Mouse (Mus musculus) CD4-positive, CD25-positive, alpha-beta regulatory T cell, adult 9 weeks (primary cell): ENCODE results near the gene Dlgap5. TPM values are rescaled to one million over a fixed set of nuclear protein-coding genes. Genes with fewer than 3 reads are reported as not detected.

ENCODE experiments used
- polyA plus RNA-seq: library from polyadenylated mRNA; unstranded; fragments of 100-300 nt; shearing (Covaris generic); gene quantifications from one replicate; pipeline ENCODE4 v1.2.1, GENCODE M21; 2017

Gene Dlgap5
- polyA plus RNA-seq = 13.5 TPM

DNA sequence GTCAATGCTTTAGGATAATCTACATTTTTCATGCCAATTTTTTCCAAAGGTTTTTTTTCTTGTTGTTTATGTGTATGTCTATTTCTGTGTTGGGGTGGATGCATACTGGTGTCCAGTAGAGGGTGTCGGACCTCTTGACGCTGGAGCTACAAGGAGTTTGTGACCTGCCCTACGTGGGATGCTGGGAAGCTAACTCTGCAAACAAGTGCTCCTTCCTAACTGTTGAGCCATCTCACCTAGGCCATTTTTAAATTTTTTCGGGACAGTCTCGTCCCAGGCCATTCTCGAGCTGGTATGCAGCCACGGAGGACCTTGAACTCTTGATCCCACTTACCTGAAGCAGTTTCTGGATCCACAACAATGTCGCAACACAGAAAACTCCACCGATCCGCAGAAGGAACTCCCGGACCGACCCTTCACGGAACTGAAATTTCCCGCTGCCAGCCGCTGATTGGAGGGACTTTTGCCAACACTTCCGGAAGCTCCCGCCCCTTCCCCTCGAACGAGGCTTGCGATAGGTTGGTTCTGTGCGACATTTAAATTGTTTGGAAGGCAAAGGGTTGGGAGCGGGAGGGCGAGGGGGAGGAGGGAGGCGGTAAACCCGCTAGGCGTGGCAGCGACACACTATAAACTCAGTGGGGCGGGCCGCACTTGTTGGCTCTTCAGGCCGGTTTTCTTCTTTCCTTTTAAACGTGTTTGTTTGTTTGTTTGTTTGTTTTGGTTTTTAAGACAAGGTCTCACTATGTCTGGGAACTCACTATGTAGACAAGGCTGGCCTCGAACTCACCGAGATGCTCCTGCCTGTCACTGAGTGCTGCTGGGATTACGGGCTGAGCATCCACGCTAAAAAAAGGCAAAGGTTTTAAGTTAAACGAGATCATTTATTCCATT lies at the start of gene Dlgap5:
Gene Dlgap5, minus strand, starts transcription at position 633 of the 891 bp plus-strand sequence.

GRCm38 (mm10) chr14:47450121-47450520 lies 31.9 kb upstream of the Dlgap5 start, which contains the start of gene Fbxo34:
Gene Fbxo34, plus strand, starts transcription at chr14:47450421.

GRCm38 (mm10) chr14:47367461-47367860 lies 50.7 kb downstream of the Dlgap5 start, which contains the start of gene Lgals3:
Gene Lgals3, plus strand, starts transcription at chr14:47367751.

Other genes with a start within 250 kb of the Dlgap5 start
- 3.5 TPM for gene Gch1, start 229.0 kb downstream of the Dlgap5 start, polyA plus RNA-seq
- gene Wdhd1, start 141.6 kb downstream of the Dlgap5 start, polyA plus RNA-seq = 15.7 TPM
- 3.3 TPM for gene Socs4, start 141.5 kb downstream of the Dlgap5 start, polyA plus RNA-seq
- 67.0 TPM for gene Mapk1ip1l, start 120.1 kb downstream of the Dlgap5 start, polyA plus RNA-seq
- gene Lgals3, start 50.7 kb downstream of the Dlgap5 start, polyA plus RNA-seq = 14.6 TPM
- 15.8 TPM for gene Fbxo34, start 32.0 kb upstream of the Dlgap5 start, polyA plus RNA-seq
- 19.4 TPM for gene Atg14, start 152.2 kb upstream of the Dlgap5 start, polyA plus RNA-seq
- 82.4 TPM for gene Ktn1, start 230.0 kb upstream of the Dlgap5 start, polyA plus RNA-seq